Mouse (Mus musculus): Measurements from ENCODE around the gene Scarb1. TPM values are rescaled to one million over a fixed set of nuclear protein-coding genes. Genes with fewer than 3 reads are reported as not detected.
A peak's percentile ranks its signal among the peaks of the same experiment; 100 is the strongest.

Gene Scarb1
- polyA plus RNA-seq, 1 experiment from 2014 or later: 62.6 TPM

DNA sequence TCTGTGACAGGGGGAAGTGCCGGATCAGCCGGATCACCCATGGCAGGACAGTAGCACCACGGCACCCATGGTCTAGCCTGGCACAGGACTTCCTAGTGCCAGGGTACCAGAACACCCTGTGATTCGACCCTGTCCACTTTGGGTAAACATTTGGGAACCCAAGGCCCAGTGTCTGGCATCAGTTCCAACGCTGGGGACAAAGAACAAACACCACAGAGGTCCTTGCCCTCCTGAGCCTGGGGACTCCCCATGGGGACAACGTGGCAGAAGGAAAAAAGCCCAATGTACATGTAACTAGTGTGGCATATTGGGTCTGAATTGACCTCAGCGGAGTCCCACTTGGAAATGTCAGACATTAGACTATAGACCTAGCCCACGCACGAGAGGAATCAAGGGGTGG, 10.7 kb downstream of the Scarb1 start:
- H3K4me1 ChIP-seq (ENCODE audit: control insufficient read depth, insufficient read depth, low read depth, low read length): peaks cover 4% of the 10 kb centered on the region; the same call in 1 of the 2 replicates
- H3K9ac ChIP-seq (ENCODE audit: low read depth, low read length): no peak overlapping the region
- no peak for ATAC-seq
- no peaks in the 10 kb centered on the region for H3K27me3 ChIP-seq (replicated peaks; ENCODE audit: control insufficient read depth, insufficient read depth, low read length)
- no peak overlapping the region for H3K4me2 ChIP-seq (ENCODE audit: low read length)
- WGBS: 80% methylated on average over 9 of the region's 9 CpGs
- H3K27ac ChIP-seq (ENCODE audit: low read depth, low read length): no peak overlapping the region
- H3K36me3 ChIP-seq (ENCODE audit: control insufficient read depth, insufficient read depth, low read length): no peaks in the 10 kb centered on the region
- no peaks in the 10 kb centered on the region for H3K9me3 ChIP-seq (ENCODE audit: control insufficient read depth, low read length)
- no peak overlapping the region for H3K4me3 ChIP-seq (ENCODE audit: low read length)

DNA sequence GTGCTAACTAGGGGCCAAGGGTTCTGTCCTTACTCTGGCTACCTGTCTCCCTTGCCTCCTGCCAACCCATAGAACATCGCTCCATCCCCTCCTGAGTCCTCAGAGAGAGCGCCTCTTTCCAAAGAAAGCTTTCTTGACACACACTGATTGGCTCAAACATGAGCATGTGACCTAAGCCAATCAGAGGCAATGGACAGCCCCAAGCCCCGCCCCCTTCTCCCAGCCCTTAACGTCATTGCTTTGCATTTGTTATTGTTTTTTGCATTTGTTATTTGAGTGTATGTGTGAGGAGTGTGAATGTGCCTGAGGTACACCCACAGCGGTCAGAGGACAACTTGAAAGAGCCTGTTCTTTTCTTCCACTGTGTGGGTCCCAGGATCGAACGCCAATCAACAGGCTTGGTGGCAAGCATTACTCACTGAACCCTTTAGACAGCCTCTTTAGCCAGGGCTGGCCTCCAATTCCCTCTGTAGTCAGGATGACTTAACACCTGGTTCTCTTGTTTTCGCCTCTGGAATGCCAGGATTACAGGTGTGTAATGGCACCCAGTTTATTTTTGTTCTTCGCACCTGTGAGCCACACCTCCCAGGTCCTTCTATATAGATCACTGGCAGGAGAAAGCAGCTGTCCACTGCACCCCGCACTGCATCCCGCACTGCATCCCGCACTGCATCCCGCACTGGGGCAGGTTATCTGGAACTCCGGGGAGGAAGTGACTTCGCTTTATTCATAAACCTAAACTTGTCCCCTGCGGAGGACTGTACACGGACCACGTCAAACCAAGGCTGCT, 13.1 kb downstream of the Scarb1 start:
- peak; percentile 83 for ATAC-seq
- Histone ChIP-seq H3K27me3 (replicated peaks; ENCODE audit: control insufficient read depth, insufficient read depth, low read length) (no peaks in the 10 kb centered on the region), H3K27ac (ENCODE audit: low read depth, low read length) (no peak overlapping the region), H3K4me2 (ENCODE audit: low read length) (peak overlapping the region; percentile 57), H3K9me3 (ENCODE audit: control insufficient read depth, low read length) (no peaks in the 10 kb centered on the region), H3K4me3 (ENCODE audit: low read length) (peak overlapping the region; percentile 39), H3K9ac (ENCODE audit: low read depth, low read length) (peak overlapping the region; percentile 51; the same call in 1 of the 2 replicates), H3K4me1 (ENCODE audit: control insufficient read depth, insufficient read depth, low read depth, low read length) (peaks cover 4% of the 10 kb centered on the region; the same call in 1 of the 2 replicates), H3K36me3 (ENCODE audit: control insufficient read depth, insufficient read depth, low read length) (no peaks in the 10 kb centered on the region)
- 58% methylated on average over 18 of the region's 18 CpGs for WGBS

DNA sequence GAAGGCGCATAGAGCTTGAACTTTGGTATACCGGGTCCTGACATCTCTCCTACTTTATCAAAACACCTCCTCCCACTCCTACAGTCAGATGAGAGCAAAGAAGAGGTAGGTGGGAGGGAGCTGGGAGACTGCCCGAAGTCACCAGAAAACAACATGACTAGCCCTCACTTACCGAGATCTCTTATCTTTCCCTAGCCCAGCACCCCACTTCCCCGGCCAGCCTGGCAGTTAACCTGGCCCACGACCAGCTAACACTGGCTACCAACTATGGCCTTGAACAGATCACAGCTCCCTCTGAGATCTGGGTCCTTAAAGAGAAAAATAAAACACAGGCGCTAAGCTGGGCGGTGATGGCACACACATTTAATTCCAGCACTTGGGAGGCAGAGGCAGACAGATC, 14.5 kb downstream of the Scarb1 start:
- Histone ChIP-seq H3K4me3 (ENCODE audit: low read length) (no peak overlapping the region), H3K4me2 (ENCODE audit: low read length) (no peak overlapping the region), H3K27me3 (replicated peaks; ENCODE audit: control insufficient read depth, insufficient read depth, low read length) (no peaks in the 10 kb centered on the region), H3K9me3 (ENCODE audit: control insufficient read depth, low read length) (no peaks in the 10 kb centered on the region), H3K27ac (ENCODE audit: low read depth, low read length) (no peak overlapping the region), H3K36me3 (ENCODE audit: control insufficient read depth, insufficient read depth, low read length) (no peaks in the 10 kb centered on the region), H3K4me1 (ENCODE audit: control insufficient read depth, insufficient read depth, low read depth, low read length) (no peaks in the 10 kb centered on the region), H3K9ac (ENCODE audit: low read depth, low read length) (no peak overlapping the region)
- WGBS: 96% methylated on average over 8 of the region's 8 CpGs
- no peak for ATAC-seq

DNA sequence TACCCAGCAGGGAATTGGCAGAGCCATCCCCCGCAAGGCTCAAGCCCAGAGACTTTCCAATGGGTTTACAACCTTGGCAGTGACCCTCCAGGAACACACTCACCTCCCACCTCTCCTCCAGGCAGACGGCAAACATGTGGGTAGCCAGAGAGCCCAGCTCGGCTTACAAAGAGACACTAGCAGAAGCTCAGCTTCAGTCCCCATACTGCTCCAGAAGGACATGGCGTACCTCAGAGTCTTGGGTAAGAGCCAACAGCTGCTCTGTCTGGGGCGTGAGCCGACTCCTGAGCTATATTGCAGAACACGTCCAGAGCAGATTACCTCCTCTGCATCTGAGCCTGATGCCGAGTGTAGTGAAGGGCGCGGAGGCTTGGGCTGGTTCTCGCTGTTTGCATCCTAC, 15.0 kb downstream of the Scarb1 start:
- H3K27ac ChIP-seq (ENCODE audit: low read depth, low read length): no peak overlapping the region
- ATAC-seq: no peak

DNA sequence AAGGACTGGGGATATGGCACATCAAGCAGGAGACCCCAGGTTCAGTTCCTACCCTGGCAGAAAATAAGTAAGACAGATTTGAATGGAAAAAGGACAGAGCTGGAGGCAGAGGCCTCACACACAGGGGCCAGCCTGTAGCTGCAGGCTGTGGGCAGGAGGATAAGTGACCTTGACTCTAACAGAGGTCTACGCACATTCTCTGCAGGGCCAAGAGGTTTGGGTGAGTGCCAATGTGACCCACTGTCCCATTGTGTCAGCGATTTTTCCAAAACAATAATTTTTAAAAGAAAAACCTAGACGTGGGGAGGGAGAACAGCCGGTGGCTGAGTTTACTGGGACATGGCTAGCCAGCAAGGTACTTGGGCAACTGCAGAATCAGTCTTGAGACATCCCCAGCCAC, 15.6 kb downstream of the Scarb1 start:
- Histone ChIP-seq H3K4me1 (ENCODE audit: control insufficient read depth, insufficient read depth, low read depth, low read length) (no peaks in the 10 kb centered on the region), H3K36me3 (ENCODE audit: control insufficient read depth, insufficient read depth, low read length) (no peaks in the 10 kb centered on the region), H3K27ac (ENCODE audit: low read depth, low read length) (no peak overlapping the region), H3K9me3 (ENCODE audit: control insufficient read depth, low read length) (no peaks in the 10 kb centered on the region), H3K9ac (ENCODE audit: low read depth, low read length) (no peak overlapping the region), H3K4me2 (ENCODE audit: low read length) (no peak overlapping the region), H3K27me3 (replicated peaks; ENCODE audit: control insufficient read depth, insufficient read depth, low read length) (no peaks in the 10 kb centered on the region), H3K4me3 (ENCODE audit: low read length) (no peak overlapping the region)
- 71% methylated on average over 4 of the region's 4 CpGs for WGBS
- ATAC-seq: no peak

More for the DNA sequence above, 15.0 kb downstream of the Scarb1 start:
- WGBS: 74% methylated on average over 11 of the region's 11 CpGs
- H3K4me2 ChIP-seq (ENCODE audit: low read length): no peak overlapping the region
- H3K27me3 ChIP-seq (replicated peaks; ENCODE audit: control insufficient read depth, insufficient read depth, low read length): no peaks in the 10 kb centered on the region
- H3K36me3 ChIP-seq (ENCODE audit: control insufficient read depth, insufficient read depth, low read length): no peaks in the 10 kb centered on the region
- H3K9me3 ChIP-seq (ENCODE audit: control insufficient read depth, low read length): no peaks in the 10 kb centered on the region
- H3K4me3 ChIP-seq (ENCODE audit: low read length): no peak overlapping the region
- H3K9ac ChIP-seq (ENCODE audit: low read depth, low read length): no peak overlapping the region
- no peaks in the 10 kb centered on the region for H3K4me1 ChIP-seq (ENCODE audit: control insufficient read depth, insufficient read depth, low read depth, low read length)

DNA sequence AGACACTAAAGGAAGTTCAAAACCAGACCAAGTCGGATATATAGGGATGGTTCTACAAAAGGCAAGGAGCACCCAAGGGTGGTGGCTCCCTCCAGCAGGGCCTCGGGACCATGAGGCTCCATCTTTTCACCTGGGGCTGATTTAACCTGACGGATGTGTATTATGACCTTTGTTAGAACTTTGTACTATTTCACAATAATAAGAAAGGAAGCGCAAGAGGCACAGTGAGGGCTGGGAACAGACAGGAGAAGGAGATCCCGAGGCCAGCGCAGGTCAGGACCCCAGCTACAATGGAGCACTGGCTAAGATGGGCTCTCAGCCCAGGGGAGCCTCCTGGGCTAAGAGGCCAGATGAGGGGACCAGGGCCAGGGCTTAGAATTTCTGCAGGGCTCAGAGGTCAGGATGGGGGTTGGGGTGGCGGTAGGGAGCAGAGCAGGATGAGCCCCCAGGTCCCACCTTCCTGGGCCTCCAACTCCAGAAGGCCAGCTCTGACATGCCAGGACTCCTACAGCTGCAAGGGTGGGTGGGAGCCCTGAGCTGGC, 16.9 kb downstream of the Scarb1 start:
- Histone ChIP-seq H3K4me3 (ENCODE audit: low read length) (no peak overlapping the region), H3K9ac (ENCODE audit: low read depth, low read length) (no peak overlapping the region), H3K27ac (ENCODE audit: low read depth, low read length) (no peak overlapping the region), H3K36me3 (ENCODE audit: control insufficient read depth, insufficient read depth, low read length) (no peaks in the 10 kb centered on the region), H3K27me3 (replicated peaks; ENCODE audit: control insufficient read depth, insufficient read depth, low read length) (no peaks in the 10 kb centered on the region), H3K9me3 (ENCODE audit: control insufficient read depth, low read length) (no peaks in the 10 kb centered on the region), H3K4me1 (ENCODE audit: control insufficient read depth, insufficient read depth, low read depth, low read length) (no peaks in the 10 kb centered on the region), H3K4me2 (ENCODE audit: low read length) (no peak overlapping the region)
- WGBS: 85% methylated on average over 7 of the region's 7 CpGs
- ATAC-seq: no peak

DNA sequence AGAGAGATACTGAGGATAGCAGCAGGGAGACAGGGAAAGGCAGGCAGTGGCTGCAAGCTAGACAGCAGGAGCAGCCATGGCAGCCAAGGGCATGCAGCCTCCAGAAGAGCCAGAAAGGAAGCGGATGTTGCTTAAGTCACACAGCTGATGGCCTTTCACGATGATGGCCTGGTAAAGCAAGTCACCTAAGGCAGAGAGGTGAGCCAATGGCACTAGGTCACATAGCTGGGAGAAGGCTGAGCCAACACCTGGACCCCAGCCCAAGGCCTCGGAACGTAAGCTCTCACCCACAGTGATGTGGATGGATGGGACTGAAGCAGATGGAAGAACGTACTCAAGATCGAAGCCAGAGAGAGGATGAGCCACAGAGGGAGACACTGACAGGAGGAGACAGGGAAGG, 17.8 kb downstream of the Scarb1 start:
- Histone ChIP-seq H3K9me3 (ENCODE audit: control insufficient read depth, low read length) (no peaks in the 10 kb centered on the region), H3K9ac (ENCODE audit: low read depth, low read length) (no peak overlapping the region), H3K27ac (ENCODE audit: low read depth, low read length) (no peak overlapping the region), H3K27me3 (replicated peaks; ENCODE audit: control insufficient read depth, insufficient read depth, low read length) (no peaks in the 10 kb centered on the region), H3K4me2 (ENCODE audit: low read length) (no peak overlapping the region), H3K36me3 (ENCODE audit: control insufficient read depth, insufficient read depth, low read length) (no peaks in the 10 kb centered on the region), H3K4me3 (ENCODE audit: low read length) (no peak overlapping the region), H3K4me1 (ENCODE audit: control insufficient read depth, insufficient read depth, low read depth, low read length) (no peaks in the 10 kb centered on the region)
- WGBS: 83% methylated on average over 6 of the region's 6 CpGs
- ATAC-seq: no peak

DNA sequence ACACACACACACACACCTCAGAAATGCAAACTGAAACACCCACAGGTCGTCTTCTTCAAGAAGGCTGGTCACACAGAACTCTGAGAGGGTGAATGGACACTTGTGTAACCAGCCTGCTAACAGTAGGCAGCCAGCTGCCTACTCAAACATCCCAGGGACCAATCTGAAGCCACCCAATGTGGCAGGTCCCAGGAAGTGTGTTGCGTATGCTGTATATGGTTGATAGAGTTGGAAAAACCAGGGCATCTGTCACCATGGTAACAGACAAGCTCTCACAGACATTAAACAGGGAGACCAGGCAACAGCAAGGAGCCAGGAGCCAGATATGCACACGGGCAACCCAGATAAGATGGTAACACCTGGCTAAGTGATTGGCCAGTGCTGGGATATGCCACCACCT, 19.1 kb downstream of the Scarb1 start:
- 59% methylated on average over 3 of the region's 3 CpGs for WGBS
- peak; percentile 44; the same call in 1 of the 2 replicates for ATAC-seq
- H3K27ac ChIP-seq (ENCODE audit: low read depth, low read length): no peak overlapping the region
- no peak overlapping the region for H3K9ac ChIP-seq (ENCODE audit: low read depth, low read length)
- no peaks in the 10 kb centered on the region for H3K36me3 ChIP-seq (ENCODE audit: control insufficient read depth, insufficient read depth, low read length)
- no peaks in the 10 kb centered on the region for H3K4me1 ChIP-seq (ENCODE audit: control insufficient read depth, insufficient read depth, low read depth, low read length)
- H3K4me3 ChIP-seq (ENCODE audit: low read length): no peak overlapping the region
- no peak overlapping the region for H3K4me2 ChIP-seq (ENCODE audit: low read length)
- no peaks in the 10 kb centered on the region for H3K9me3 ChIP-seq (ENCODE audit: control insufficient read depth, low read length)
- H3K27me3 ChIP-seq (replicated peaks; ENCODE audit: control insufficient read depth, insufficient read depth, low read length): no peaks in the 10 kb centered on the region

DNA sequence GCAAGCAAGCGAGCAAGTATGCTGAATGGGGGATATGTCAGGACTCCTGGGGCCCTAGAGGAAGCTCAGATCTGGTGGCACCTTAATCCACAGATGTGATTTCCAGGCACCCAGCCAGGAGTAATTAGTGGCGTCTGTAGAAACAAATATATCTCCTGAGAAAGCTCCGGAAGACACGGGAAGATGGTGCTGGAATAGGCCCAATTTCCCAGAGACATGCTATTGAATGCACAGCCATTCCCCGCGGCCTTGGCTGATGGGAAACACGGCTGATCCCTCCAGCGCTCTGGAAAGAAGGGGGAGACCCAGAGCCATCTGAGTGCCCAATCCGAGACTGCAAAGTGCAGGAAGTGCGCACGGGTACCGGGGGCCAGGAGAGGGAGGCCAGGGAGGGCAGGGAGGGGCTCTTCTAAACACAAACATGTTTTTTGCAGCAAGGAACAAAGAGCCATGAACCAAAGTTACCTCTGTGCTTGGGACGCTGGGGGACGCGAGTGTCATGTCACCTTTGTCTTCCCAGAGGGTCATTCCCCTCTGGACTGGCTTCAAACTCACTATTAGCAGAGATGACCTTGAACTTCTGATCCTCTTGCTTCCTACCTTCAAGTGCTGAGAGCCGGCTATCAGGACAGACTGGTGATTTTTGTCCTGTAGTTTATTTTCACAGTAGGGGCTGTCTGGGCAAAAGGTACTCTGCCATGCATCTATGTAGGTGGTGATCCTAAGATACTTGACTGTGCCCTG, 21.7 kb downstream of the Scarb1 start:
- no peaks in the 10 kb centered on the region for H3K27me3 ChIP-seq (replicated peaks; ENCODE audit: control insufficient read depth, insufficient read depth, low read length)
- no peak overlapping the region for H3K4me3 ChIP-seq (ENCODE audit: low read length)
- no peak overlapping the region for H3K9ac ChIP-seq (ENCODE audit: low read depth, low read length)
- peak; percentile 71 for ATAC-seq
- 64% methylated on average over 16 of the region's 16 CpGs for WGBS
- no peaks in the 10 kb centered on the region for H3K36me3 ChIP-seq (ENCODE audit: control insufficient read depth, insufficient read depth, low read length)
- no peaks in the 10 kb centered on the region for H3K9me3 ChIP-seq (ENCODE audit: control insufficient read depth, low read length)
- H3K4me2 ChIP-seq (ENCODE audit: low read length): no peak overlapping the region
- no peak overlapping the region for H3K27ac ChIP-seq (ENCODE audit: low read depth, low read length)
- H3K4me1 ChIP-seq (ENCODE audit: control insufficient read depth, insufficient read depth, low read depth, low read length): no peaks in the 10 kb centered on the region

All from hindbrain, embryonic 16.5 days (tissue).